7 mouse cellular contexts compared by ENCODE assay signal in genomic region chr13:21855698-21856162, GRCm38 (mm10). TPM values are rescaled to one million over a fixed set of nuclear protein-coding genes. Genes with fewer than 3 reads are reported as not detected.
DNase-seq lines count a peak whose midpoint lies in the region; ATAC-seq and TF ChIP-seq lines count a peak whose summit lies in the region.

No protein-coding gene starts in this region.

- H3K4me2 ChIP-seq in embryonic facial prominence, embryonic 12.5 days (replicated peaks) = peak overlapping the region; percentile 45

- H3K4me1 ChIP-seq in ES-E14 (ENCODE audit: control insufficient read depth in 2 of 2, insufficient read depth in 2 of 2, low read length in 2 of 2, poor library complexity in 1 of 2) = peaks cover 6 to 9% of the 10 kb centered on the region in 2 experiments
- H3K4me1 ChIP-seq in embryonic facial prominence, embryonic 12.5 days = no peaks in the 10 kb centered on the region

- peak overlapping the region; percentile 57; the same call in 1 of the 2 replicates for H3K27ac ChIP-seq in ES-E14 (ENCODE audit: insufficient read depth, low read depth, low read length, poor library complexity, severe bottlenecking)
- no peak overlapping the region for H3K27ac ChIP-seq in embryonic facial prominence, embryonic 12.5 days

- H3K27me3 ChIP-seq in embryonic facial prominence, embryonic 12.5 days = no peaks in the 10 kb centered on the region

- peak overlapping the region; percentile 57; the same call in 1 of the 2 replicates for H3K9ac ChIP-seq in ES-E14 (ENCODE audit: insufficient read depth, low read depth, low read length, poor library complexity, severe bottlenecking)
- H3K9ac ChIP-seq in embryonic facial prominence, embryonic 12.5 days = no peak overlapping the region

- no peaks in the 10 kb centered on the region for H3K9me3 ChIP-seq in ES-E14 (ENCODE audit: control insufficient read depth, insufficient read depth, low read depth, low read length)
- H3K9me3 ChIP-seq in embryonic facial prominence, embryonic 12.5 days = no peaks in the 10 kb centered on the region

- WGBS in embryonic facial prominence, embryonic 12.5 days = 1% methylated on average over 15 of the region's 15 CpGs

- ATAC-seq in embryonic facial prominence, embryonic 12.5 days (ENCODE audit: insufficient number of reproducible peaks, insufficient read depth, low FRiP score, low TSS enrichment) = no peak
- ATAC-seq in megakaryocyte progenitor cell, adult 5-6 weeks (replicated peaks; ENCODE audit: poor library complexity) = peak; percentile 18

- in situ Hi-C loops in ES-E14 (cut with MboI; ENCODE audit: low sequenced_read_pairs in 2 of 2, unreplicated experiment in 2 of 2) = loop anchor here in 1 of 2 experiments (25.0 kb wide), 1 partner anchor 1557 kb away; the partner anchor contains the start of gene Abt1

- H3K4me3 ChIP-seq in ES-E14 (ENCODE audit: insufficient read depth in 1 of 2, low read depth in 1 of 2, low read length in 2 of 2, poor library complexity in 1 of 2, severe bottlenecking in 1 of 2) = peak overlapping the region; percentile 73 to 82
- H3K4me3 ChIP-seq in embryonic facial prominence, embryonic 12.5 days = peak overlapping the region; percentile 39

- no peaks in the 10 kb centered on the region for H3K36me3 ChIP-seq in ES-E14 (ENCODE audit: control insufficient read depth, insufficient read depth, low read length, poor library complexity, severe bottlenecking)
- no peaks in the 10 kb centered on the region for H3K36me3 ChIP-seq in embryonic facial prominence, embryonic 12.5 days

- DNase-seq in ES-E14 (ENCODE audit: low read depth, low spot score) = peak; percentile 59
- peak; percentile 14 for DNase-seq in adrenal gland, postnatal 25 days
- DNase-seq in heart, postnatal 4 days = peak; percentile 10
- peak; percentile 24 to 86 for DNase-seq in layer of hippocampus, postnatal 14 days (ENCODE audit: low spot score in 2 of 2)
- peak; percentile 16 to 38 for DNase-seq in spleen, postnatal 10 days (ENCODE audit: low spot score in 2 of 2)

TF ChIP-seq in ES-E14, 5 proteins besides CTCF, POLR2A, EP300 and RAD21:
- TF ChIP-seq MAFK (IDR thresholded peaks at IDR 0.05; ENCODE audit: insufficient read depth, low read depth, low read length) (peak; percentile 97), ZNF384 (IDR thresholded peaks at IDR 0.05; ENCODE audit: low read depth, low read length) (0 out of 2 replicates have a peak, but pooled peaks have one; percentile 9), HCFC1 (IDR thresholded peaks at IDR 0.05; ENCODE audit: borderline replicate concordance, insufficient read depth, low read length) (no peak)

RNA-seq across cellular contexts. Expression of gene Hist1h2br, which starts 22.2 kb away (rescaled TPM):
- total RNA-seq in ES-E14 (2012; rRNA removed) = 1,712 and 2,111 TPM in 2 replicates
- total RNA-seq in adrenal gland, postnatal 25 days (2021) = 39.7 and 86.5 TPM in 2 replicates
- 34.0 and 43.6 TPM in 2 replicates for polyA plus RNA-seq in embryonic facial prominence, embryonic 12.5 days (2016; fragmentation: Nextera tagmentation; extraction: Ambion mirVana)
- total RNA-seq in heart, postnatal 4 days (2021) = 100 to 1,000 TPM; 420 to 457 TPM
- 10 to 100 TPM; 48.0 to 64.3 TPM for total RNA-seq in layer of hippocampus, postnatal 14 days (2021)
- total RNA-seq in megakaryocyte progenitor cell, adult 5-6 weeks (2015) = 378 and 381 TPM in 2 replicates
- total RNA-seq in megakaryocyte progenitor cell, adult 5-6 weeks (2017) = 447 and 545 TPM in 2 replicates

RNA-seq across cellular contexts. Expression of gene Hist1h2ap, which starts 22.4 kb away (rescaled TPM):
- total RNA-seq in ES-E14 (2012; rRNA removed) = 3,404 and 3,578 TPM in 2 replicates
- 4.5 and 108 TPM in 2 replicates for total RNA-seq in adrenal gland, postnatal 25 days (2021)
- polyA plus RNA-seq in embryonic facial prominence, embryonic 12.5 days (2016; fragmentation: Nextera tagmentation; extraction: Ambion mirVana) = 4,825 and 4,891 TPM in 2 replicates
- 100 to 1,000 TPM; 717 to 739 TPM for total RNA-seq in heart, postnatal 4 days (2021)
- 10 to 100 TPM; 20.7 to 37.1 TPM for total RNA-seq in layer of hippocampus, postnatal 14 days (2021)
- 93.0 and 127 TPM in 2 replicates for total RNA-seq in megakaryocyte progenitor cell, adult 5-6 weeks (2015)
- 3,573 and 4,575 TPM in 2 replicates for total RNA-seq in megakaryocyte progenitor cell, adult 5-6 weeks (2017)

RNA-seq across cellular contexts. Expression of gene Hist1h4n, which starts 23.7 kb away (rescaled TPM):
- total RNA-seq in ES-E14 (2012; rRNA removed) = 2,365 and 3,405 TPM in 2 replicates
- total RNA-seq in adrenal gland, postnatal 25 days (2021) = 43.4 and 51.9 TPM in 2 replicates
- polyA plus RNA-seq in embryonic facial prominence, embryonic 12.5 days (2016; fragmentation: Nextera tagmentation; extraction: Ambion mirVana) = 18.0 and 19.5 TPM in 2 replicates
- 10 to 100 TPM; 54.0 to 56.5 TPM for total RNA-seq in heart, postnatal 4 days (2021)
- 10 to 100 TPM; 30.8 to 35.7 TPM for total RNA-seq in layer of hippocampus, postnatal 14 days (2021)
- total RNA-seq in megakaryocyte progenitor cell, adult 5-6 weeks (2015) = 48.7 and 53.0 TPM in 2 replicates
- 1,698 and 2,087 TPM in 2 replicates for total RNA-seq in megakaryocyte progenitor cell, adult 5-6 weeks (2017)

RNA-seq across cellular contexts. Expression of gene Hist1h4m, which starts 44.2 kb away (rescaled TPM):
- total RNA-seq in ES-E14 (2012; rRNA removed) = 9.8 and 22.8 TPM in 2 replicates
- 279 and 356 TPM in 2 replicates for total RNA-seq in adrenal gland, postnatal 25 days (2021)
- polyA plus RNA-seq in embryonic facial prominence, embryonic 12.5 days (2016; fragmentation: Nextera tagmentation; extraction: Ambion mirVana) = not detected in 2 replicates
- 100 to 1,000 TPM; 679 to 704 TPM for total RNA-seq in heart, postnatal 4 days (2021)
- total RNA-seq in layer of hippocampus, postnatal 14 days (2021) = 100 to 1,000 TPM; 159 to 222 TPM
- 53.3 and 56.3 TPM in 2 replicates for total RNA-seq in megakaryocyte progenitor cell, adult 5-6 weeks (2015)
- total RNA-seq in megakaryocyte progenitor cell, adult 5-6 weeks (2017) = 2,437 and 3,070 TPM in 2 replicates

RNA-seq across cellular contexts. Expression of gene Hist1h2ao, which starts 45.5 kb away (rescaled TPM):
- 669 TPM in 1 of 2 replicates, not detected in the other for total RNA-seq in ES-E14 (2012; rRNA removed)
- 56.7 and 173 TPM in 2 replicates for total RNA-seq in adrenal gland, postnatal 25 days (2021)
- polyA plus RNA-seq in embryonic facial prominence, embryonic 12.5 days (2016; fragmentation: Nextera tagmentation; extraction: Ambion mirVana) = not detected in 2 replicates
- not detected for total RNA-seq in heart, postnatal 4 days (2021)
- total RNA-seq in layer of hippocampus, postnatal 14 days (2021) = 10 to 100 TPM; 28.2 to 31.2 TPM
- total RNA-seq in megakaryocyte progenitor cell, adult 5-6 weeks (2015) = 115 and 180 TPM in 2 replicates
- total RNA-seq in megakaryocyte progenitor cell, adult 5-6 weeks (2017) = 633 TPM in 1 of 2 replicates, not detected in the other
